Mouse (Mus musculus) ovary, postnatal 14 days (tissue): ENCODE results near the gene Nt5c2.
"Not testable (repeated sequence)": the region's sequence is repeated elsewhere in the genome, so short reads cannot be mapped to it uniquely, and the experiment has no call there.

Experiments
- DNase-seq: peaks from one replicate; pipeline ENCODE4 v3.0.0; 2022; ENCODE audit warnings: low spot score

Nt5c2 gene

GRCm38 (mm10) chr19:46988231-46989087 lies 26.5 kb downstream of the Nt5c2 start:
- DNase-seq: peak; percentile 46

GRCm38 (mm10) chr19:46987646-46988045 lies 27.3 kb downstream of the Nt5c2 start:
- no peak for DNase-seq

- DNase-seq: no peak
Measured at GRCm38 (mm10) chr19:46984726-46985622, 30.0 kb downstream of the Nt5c2 start.

- DNase-seq: no peak
Measured at GRCm38 (mm10) chr19:46983966-46984380, 31.0 kb downstream of the Nt5c2 start.

GRCm38 (mm10) chr19:46983352-46983965 lies 31.5 kb downstream of the Nt5c2 start:
- no peak for DNase-seq

- DNase-seq: no peak
Measured at GRCm38 (mm10) chr19:46981462-46981861, 33.5 kb downstream of the Nt5c2 start.

GRCm38 (mm10) chr19:46979781-46980105 lies 35.2 kb downstream of the Nt5c2 start:
- DNase-seq: no peak

- DNase-seq: no peak
Measured at GRCm38 (mm10) chr19:46978920-46979780, 35.8 kb downstream of the Nt5c2 start.

GRCm38 (mm10) chr19:46978069-46978468 lies 36.9 kb downstream of the Nt5c2 start:
- not testable (repeated sequence) for DNase-seq

- no peak for DNase-seq
Measured at GRCm38 (mm10) chr19:46977460-46977859, 37.5 kb downstream of the Nt5c2 start.

- DNase-seq: no peak
Measured at GRCm38 (mm10) chr19:46976743-46977142, 38.2 kb downstream of the Nt5c2 start.

- no peak for DNase-seq
Measured at GRCm38 (mm10) chr19:46975997-46976396, 39.0 kb downstream of the Nt5c2 start.

GRCm38 (mm10) chr19:46975565-46975964 lies 39.4 kb downstream of the Nt5c2 start:
- DNase-seq: no peak

- no peak for DNase-seq
Measured at GRCm38 (mm10) chr19:46972159-46972558, 42.8 kb downstream of the Nt5c2 start.

GRCm38 (mm10) chr19:46971712-46972111 lies 43.2 kb downstream of the Nt5c2 start:
- DNase-seq: no peak

- DNase-seq: no peak
Measured at GRCm38 (mm10) chr19:46971051-46971689, 43.8 kb downstream of the Nt5c2 start.

GRCm38 (mm10) chr19:46970121-46970729 lies 44.7 kb downstream of the Nt5c2 start:
- no peak for DNase-seq

- DNase-seq: no peak
Measured at GRCm38 (mm10) chr19:46969286-46969985, 45.5 kb downstream of the Nt5c2 start.

GRCm38 (mm10) chr19:46968833-46969232 lies 46.1 kb downstream of the Nt5c2 start:
- DNase-seq: no peak

GRCm38 (mm10) chr19:46967861-46968260 lies 47.1 kb downstream of the Nt5c2 start:
- DNase-seq: no peak
